Mouse (Mus musculus): ENCODE results near the gene Ric3. TPM values are rescaled to one million over a fixed set of nuclear protein-coding genes. Genes with fewer than 3 reads are reported as not detected.

Gene Ric3
- polyA plus RNA-seq, 1 experiment from 2014 or later: 2.6 TPM

DNA sequence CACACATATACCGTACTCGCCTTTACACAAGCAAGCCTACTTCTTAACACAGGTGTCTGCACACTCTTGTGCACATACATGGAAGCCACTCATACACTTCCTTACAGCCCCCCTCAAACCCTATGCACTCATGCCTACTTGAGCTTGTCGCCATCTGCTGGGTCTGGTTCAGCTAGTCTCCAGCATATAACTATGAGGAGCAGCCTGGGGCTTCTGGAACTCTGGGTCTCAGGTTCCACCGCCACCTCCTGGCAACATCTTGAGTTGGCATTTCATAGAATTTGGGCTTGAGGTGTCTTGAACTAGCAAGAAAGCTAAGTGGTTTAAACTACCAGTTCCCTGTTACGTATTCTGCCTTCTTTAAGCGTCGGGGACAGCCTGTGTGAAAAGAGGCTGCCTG, 63.9 kb downstream of the Ric3 start:
- 85% methylated on average over 7 of the region's 7 CpGs for WGBS
- Histone ChIP-seq H3K4me3 (ENCODE audit: low read depth, low read length) (no peak overlapping the region), H3K27ac (replicated peaks; ENCODE audit: low read depth, low read length) (no peak overlapping the region), H3K4me2 (ENCODE audit: low read depth, low read length) (no peak overlapping the region), H3K27me3 (replicated peaks; ENCODE audit: control insufficient read depth, insufficient read depth, low read length) (no peaks in the 10 kb centered on the region), H3K9me3 (ENCODE audit: control insufficient read depth, low read length) (no peaks in the 10 kb centered on the region), H3K9ac (ENCODE audit: low read depth, low read length) (no peak overlapping the region), H3K36me3 (ENCODE audit: control insufficient read depth, insufficient read depth, low read length) (no peaks in the 10 kb centered on the region), H3K4me1 (ENCODE audit: control insufficient read depth, insufficient read depth, low read length) (no peaks in the 10 kb centered on the region)
- DNase-seq (ENCODE audit: low spot score) (no peak), ATAC-seq (ENCODE audit: low read depth) (no peak)

DNA sequence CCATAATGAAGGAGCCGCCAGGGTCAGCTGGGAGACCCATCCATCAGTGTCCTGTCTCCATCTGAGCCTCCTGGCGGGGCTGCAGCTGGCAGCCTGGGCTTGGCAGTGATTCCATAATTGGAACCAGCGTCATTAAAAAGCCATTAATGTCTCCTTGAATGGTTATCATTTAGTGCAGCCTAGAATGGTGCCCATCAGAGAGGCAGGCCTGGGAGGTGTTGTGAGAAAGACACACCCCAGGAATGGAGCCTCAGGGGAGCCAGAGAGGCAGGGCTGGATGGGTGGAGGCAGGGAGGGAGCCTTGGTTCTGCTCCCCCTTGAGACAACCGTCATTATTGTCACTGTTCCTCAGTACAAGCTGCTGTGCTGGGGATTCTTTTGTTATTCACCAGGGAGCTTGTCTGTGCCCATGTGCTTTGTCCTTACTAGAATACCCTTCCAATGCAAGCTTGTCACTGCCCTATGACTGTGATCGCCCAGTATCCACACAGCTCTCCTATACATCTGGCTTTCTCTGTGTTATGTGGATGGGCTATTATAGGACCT, 66.7 kb downstream of the Ric3 start:
- ATAC-seq (ENCODE audit: low read depth): peak; percentile 59

DNA sequence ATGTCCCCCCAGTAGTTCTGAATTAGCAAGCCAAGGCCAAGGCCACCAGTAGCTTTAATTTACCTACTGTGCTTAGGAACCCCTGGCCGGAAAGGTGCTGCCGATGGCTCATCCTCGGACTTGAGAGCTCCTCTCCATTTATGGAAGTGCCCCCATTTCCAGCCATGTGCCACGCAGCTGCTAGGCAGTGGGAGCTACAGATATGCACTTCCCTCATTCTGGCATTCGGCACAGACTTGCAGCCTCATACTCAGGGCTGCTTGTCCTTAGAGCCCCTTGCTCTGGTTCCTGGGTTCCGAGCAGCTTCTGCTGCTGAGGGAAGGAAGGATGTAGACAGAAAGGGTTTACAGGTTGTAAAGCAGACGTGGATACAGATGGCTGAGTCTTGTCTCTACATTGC, 68.3 kb downstream of the Ric3 start:
- Histone ChIP-seq H3K27me3 (replicated peaks; ENCODE audit: control insufficient read depth, insufficient read depth, low read length) (peaks cover 25% of the 10 kb centered on the region), H3K36me3 (ENCODE audit: control insufficient read depth, insufficient read depth, low read length) (no peaks in the 10 kb centered on the region), H3K9ac (ENCODE audit: low read depth, low read length) (no peak overlapping the region), H3K4me3 (ENCODE audit: low read depth, low read length) (no peak overlapping the region), H3K4me2 (ENCODE audit: low read depth, low read length) (no peak overlapping the region), H3K4me1 (ENCODE audit: control insufficient read depth, insufficient read depth, low read length) (no peaks in the 10 kb centered on the region), H3K27ac (replicated peaks; ENCODE audit: low read depth, low read length) (no peak overlapping the region), H3K9me3 (ENCODE audit: control insufficient read depth, low read length) (no peaks in the 10 kb centered on the region)
- 67% methylated on average over 7 of the region's 7 CpGs for WGBS
- ATAC-seq (ENCODE audit: low read depth) (no peak), DNase-seq (ENCODE audit: low spot score) (no peak)

More for the DNA sequence above, 66.7 kb downstream of the Ric3 start:
- H3K27me3 ChIP-seq (replicated peaks; ENCODE audit: control insufficient read depth, insufficient read depth, low read length): peaks cover 9% of the 10 kb centered on the region
- H3K4me1 ChIP-seq (ENCODE audit: control insufficient read depth, insufficient read depth, low read length): no peaks in the 10 kb centered on the region
- no peak overlapping the region for H3K4me2 ChIP-seq (ENCODE audit: low read depth, low read length)
- H3K27ac ChIP-seq (replicated peaks; ENCODE audit: low read depth, low read length): no peak overlapping the region
- H3K4me3 ChIP-seq (ENCODE audit: low read depth, low read length): no peak overlapping the region
- H3K36me3 ChIP-seq (ENCODE audit: control insufficient read depth, insufficient read depth, low read length): no peaks in the 10 kb centered on the region
- H3K9ac ChIP-seq (ENCODE audit: low read depth, low read length): no peak overlapping the region
- no peaks in the 10 kb centered on the region for H3K9me3 ChIP-seq (ENCODE audit: control insufficient read depth, low read length)
- DNase-seq (ENCODE audit: low spot score): peak; percentile 45
- 42% methylated on average over 5 of the region's 5 CpGs for WGBS

DNA sequence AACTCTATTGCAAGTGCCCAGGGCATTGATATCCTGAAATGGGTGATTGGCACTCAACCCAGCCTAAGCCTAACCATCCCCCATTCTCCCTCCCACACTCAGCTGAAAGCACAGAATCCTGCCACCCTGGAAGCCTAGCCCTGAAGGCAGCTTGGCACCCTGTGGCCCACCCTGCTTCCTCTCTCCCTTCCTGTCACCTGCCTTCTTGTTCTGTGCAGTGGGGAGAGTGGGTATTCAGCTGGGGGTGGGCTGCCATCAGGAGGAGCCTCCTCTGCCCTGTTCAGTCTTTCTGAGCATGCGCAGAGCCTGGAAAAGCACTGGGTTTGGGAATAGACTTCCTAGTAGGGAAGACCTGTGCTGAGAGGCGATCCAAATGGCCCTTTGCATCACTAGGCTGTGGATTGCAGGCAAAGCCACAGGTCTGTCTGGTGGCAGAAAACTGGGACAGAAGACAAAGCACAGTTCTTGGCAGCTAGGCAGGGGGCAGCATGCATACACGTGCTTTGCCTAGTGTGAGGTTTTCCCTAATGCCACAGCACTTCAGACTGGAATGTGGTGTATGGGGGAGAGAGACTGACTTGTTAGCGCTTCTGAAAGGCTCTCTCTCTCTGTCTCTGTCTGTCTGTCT, 70.0 kb downstream of the Ric3 start:
- H3K9ac ChIP-seq (ENCODE audit: low read depth, low read length): no peak overlapping the region
- no peak overlapping the region for H3K4me3 ChIP-seq (ENCODE audit: low read depth, low read length)
- no peaks in the 10 kb centered on the region for H3K36me3 ChIP-seq (ENCODE audit: control insufficient read depth, insufficient read depth, low read length)
- H3K27me3 ChIP-seq (replicated peaks; ENCODE audit: control insufficient read depth, insufficient read depth, low read length): peaks cover 34% of the 10 kb centered on the region
- H3K9me3 ChIP-seq (ENCODE audit: control insufficient read depth, low read length): no peaks in the 10 kb centered on the region
- ATAC-seq (ENCODE audit: low read depth): no peak
- no peak overlapping the region for H3K27ac ChIP-seq (replicated peaks; ENCODE audit: low read depth, low read length)
- no peaks in the 10 kb centered on the region for H3K4me1 ChIP-seq (ENCODE audit: control insufficient read depth, insufficient read depth, low read length)
- no peak overlapping the region for H3K4me2 ChIP-seq (ENCODE audit: low read depth, low read length)
- WGBS: 25% methylated on average over 4 of the region's 4 CpGs
- peak; percentile 28 for DNase-seq (ENCODE audit: low spot score)

DNA sequence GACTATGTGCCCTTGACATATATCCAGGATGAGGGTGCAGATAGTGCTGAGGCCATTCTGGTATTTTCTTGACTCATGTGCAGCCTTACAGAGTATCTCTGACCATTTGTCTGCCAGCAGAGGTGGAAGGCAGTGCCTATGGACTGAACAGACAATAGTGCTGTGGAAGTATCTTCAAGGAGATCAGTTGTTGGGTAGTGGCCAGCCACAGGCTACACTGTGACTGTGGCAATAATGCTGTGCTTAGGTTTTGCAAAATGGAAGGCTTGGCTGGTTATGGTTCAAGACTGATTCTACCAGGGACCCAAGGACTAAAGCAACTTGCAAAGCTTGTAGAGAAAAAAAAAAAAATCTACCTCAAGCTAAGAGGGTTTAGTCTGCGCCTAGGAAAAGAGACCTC, 70.6 kb downstream of the Ric3 start:
- Histone ChIP-seq H3K36me3 (ENCODE audit: control insufficient read depth, insufficient read depth, low read length) (no peaks in the 10 kb centered on the region), H3K9me3 (ENCODE audit: control insufficient read depth, low read length) (no peaks in the 10 kb centered on the region), H3K27me3 (replicated peaks; ENCODE audit: control insufficient read depth, insufficient read depth, low read length) (peaks cover 34% of the 10 kb centered on the region), H3K4me1 (ENCODE audit: control insufficient read depth, insufficient read depth, low read length) (no peaks in the 10 kb centered on the region), H3K4me3 (ENCODE audit: low read depth, low read length) (no peak overlapping the region), H3K27ac (replicated peaks; ENCODE audit: low read depth, low read length) (no peak overlapping the region), H3K4me2 (ENCODE audit: low read depth, low read length) (no peak overlapping the region), H3K9ac (ENCODE audit: low read depth, low read length) (no peak overlapping the region)
- ATAC-seq (ENCODE audit: low read depth) (no peak), DNase-seq (ENCODE audit: low spot score) (no peak)
- 75% methylated on average over 1 of the region's 1 CpGs for WGBS

DNA sequence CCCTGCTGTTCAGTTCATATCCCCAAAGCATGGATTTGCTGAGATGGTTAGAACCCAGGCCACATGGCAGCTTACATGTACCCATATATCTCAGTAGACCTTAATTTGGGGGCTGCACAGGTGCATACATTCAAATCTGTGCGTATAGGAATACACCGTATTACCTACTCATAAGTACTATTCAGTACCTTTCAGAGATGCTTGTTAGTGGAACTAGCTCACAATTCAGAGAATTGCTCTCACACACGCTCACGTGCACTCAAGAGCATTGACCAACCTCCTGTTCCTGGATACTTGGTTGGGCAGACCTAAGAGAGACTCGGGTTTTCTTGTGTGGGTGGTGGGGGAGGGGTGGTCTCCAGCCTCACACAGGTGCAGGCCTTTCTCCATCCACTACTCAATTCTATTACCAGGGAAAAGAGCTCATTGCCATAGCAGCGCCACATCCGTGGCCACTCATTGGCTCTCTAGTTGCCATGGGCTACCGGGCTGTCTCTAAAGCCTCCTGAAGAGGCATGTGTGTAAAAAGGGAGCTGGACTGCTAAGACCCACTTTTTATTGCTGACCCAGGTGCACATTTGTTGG, 71.4 kb downstream of the Ric3 start:
- H3K36me3 ChIP-seq (ENCODE audit: control insufficient read depth, insufficient read depth, low read length): no peaks in the 10 kb centered on the region
- DNase-seq (ENCODE audit: low spot score) (no peak), ATAC-seq (ENCODE audit: low read depth) (no peak; the same call in 1 of the 2 replicates)
- no peaks in the 10 kb centered on the region for H3K9me3 ChIP-seq (ENCODE audit: control insufficient read depth, low read length)
- peak overlapping the region; percentile 70 for H3K4me3 ChIP-seq (ENCODE audit: low read depth, low read length)
- H3K9ac ChIP-seq (ENCODE audit: low read depth, low read length): 0 out of 2 replicates have a peak overlapping the region, but pooled peaks have one; percentile 71
- H3K4me2 ChIP-seq (ENCODE audit: low read depth, low read length): peak overlapping the region; percentile 86
- H3K27me3 ChIP-seq (replicated peaks; ENCODE audit: control insufficient read depth, insufficient read depth, low read length): peaks cover 34% of the 10 kb centered on the region
- no peak overlapping the region for H3K27ac ChIP-seq (replicated peaks; ENCODE audit: low read depth, low read length)
- no peaks in the 10 kb centered on the region for H3K4me1 ChIP-seq (ENCODE audit: control insufficient read depth, insufficient read depth, low read length)
- WGBS: 48% methylated on average over 8 of the region's 8 CpGs

DNA sequence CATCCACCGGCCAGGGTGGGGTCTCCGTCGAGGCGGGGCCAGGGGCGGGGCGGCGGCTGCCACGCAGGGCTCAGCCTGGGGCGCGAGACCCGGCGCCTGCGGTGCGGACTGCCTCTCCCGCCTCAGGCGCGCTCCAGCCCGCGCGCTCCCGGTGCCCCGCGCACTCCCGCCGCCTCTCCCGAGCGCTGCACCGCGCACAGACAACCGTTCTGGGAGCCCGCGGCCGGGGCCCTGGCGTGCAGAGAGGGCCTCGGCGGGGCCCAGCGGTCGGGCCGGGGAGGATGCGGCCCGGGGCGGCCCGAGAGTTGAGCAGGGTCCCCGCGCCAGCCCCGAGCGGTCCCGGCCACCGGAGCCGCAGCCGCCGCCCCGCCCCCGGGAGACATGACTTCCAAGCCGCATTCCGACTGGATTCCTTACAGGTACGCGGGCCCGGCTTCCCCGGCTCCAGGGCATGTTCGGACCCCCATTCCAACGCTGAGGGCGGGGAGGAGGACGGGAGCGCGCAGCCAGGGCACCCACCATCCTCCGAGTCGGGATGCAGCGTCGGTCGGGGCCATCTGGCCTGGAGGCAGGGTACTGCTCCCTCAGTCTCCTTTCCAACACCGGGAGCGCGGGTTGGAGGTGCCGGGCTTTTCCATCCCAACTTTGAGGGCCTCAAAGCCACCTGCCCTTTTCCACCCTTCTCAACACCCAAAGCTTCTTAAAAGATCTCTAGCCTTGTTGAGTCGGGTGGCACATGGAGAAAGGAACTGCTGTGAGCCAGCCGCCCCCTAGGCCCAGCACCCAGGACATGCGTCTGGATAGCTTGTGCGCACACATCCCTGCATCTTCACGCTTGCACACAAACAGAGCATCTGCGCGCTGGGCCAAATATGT, 72.2 kb downstream of the Ric3 start:
- Histone ChIP-seq H3K4me3 (ENCODE audit: low read depth, low read length) (peak overlapping the region; percentile 70), H3K4me2 (ENCODE audit: low read depth, low read length) (peak overlapping the region; percentile 86), H3K9ac (ENCODE audit: low read depth, low read length) (peak overlapping the region; percentile 71), H3K27me3 (replicated peaks; ENCODE audit: control insufficient read depth, insufficient read depth, low read length) (peaks cover 34% of the 10 kb centered on the region), H3K36me3 (ENCODE audit: control insufficient read depth, insufficient read depth, low read length) (no peaks in the 10 kb centered on the region), H3K4me1 (ENCODE audit: control insufficient read depth, insufficient read depth, low read length) (no peaks in the 10 kb centered on the region), H3K9me3 (ENCODE audit: control insufficient read depth, low read length) (no peaks in the 10 kb centered on the region), H3K27ac (replicated peaks; ENCODE audit: low read depth, low read length) (no peak overlapping the region)
- WGBS: 6% methylated on average over 24 of the region's 82 CpGs
- DNase-seq (ENCODE audit: low spot score): peak; percentile 26
- ATAC-seq (ENCODE audit: low read depth): peak; percentile 81

DNA sequence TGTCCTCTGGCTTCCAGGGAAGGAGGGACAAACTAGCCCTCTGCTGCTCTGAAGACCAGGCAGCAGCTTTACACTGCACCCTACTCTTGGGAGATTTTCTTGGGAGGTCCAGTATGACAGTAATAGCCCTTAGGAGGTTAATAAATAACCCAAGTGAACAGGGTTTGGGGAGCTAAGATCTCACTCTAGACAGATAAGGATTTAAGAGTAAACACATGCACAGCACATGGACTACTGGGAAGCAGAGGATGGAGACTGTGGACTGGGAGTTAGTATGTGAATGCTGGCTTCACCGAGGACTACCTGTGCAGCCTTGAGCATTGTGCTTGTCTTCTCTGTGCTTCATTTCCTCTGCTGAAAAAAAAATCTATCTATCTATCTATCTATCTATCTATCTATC, 73.9 kb downstream of the Ric3 start:
- Histone ChIP-seq H3K27ac (replicated peaks; ENCODE audit: low read depth, low read length) (no peak overlapping the region), H3K4me3 (ENCODE audit: low read depth, low read length) (no peak overlapping the region), H3K4me2 (ENCODE audit: low read depth, low read length) (no peak overlapping the region), H3K4me1 (ENCODE audit: control insufficient read depth, insufficient read depth, low read length) (no peaks in the 10 kb centered on the region), H3K36me3 (ENCODE audit: control insufficient read depth, insufficient read depth, low read length) (no peaks in the 10 kb centered on the region), H3K9ac (ENCODE audit: low read depth, low read length) (no peak overlapping the region), H3K9me3 (ENCODE audit: control insufficient read depth, low read length) (no peaks in the 10 kb centered on the region), H3K27me3 (replicated peaks; ENCODE audit: control insufficient read depth, insufficient read depth, low read length) (peaks cover 34% of the 10 kb centered on the region)
- DNase-seq (ENCODE audit: low spot score): no peak
- 69% methylated on average over 1 of the region's 1 CpGs for WGBS
- ATAC-seq (ENCODE audit: low read depth): no peak
